Mouse (Mus musculus) limb, embryonic 14.5 days (tissue): Measurements from ENCODE around the gene Fads2. TPM values are rescaled to one million over a fixed set of nuclear protein-coding genes. Genes with fewer than 3 reads are reported as not detected.

Experiments
- ATAC-seq: fragments of 200-750 bp; cut with Nextera tagmentation; 2 replicates; pipeline ENCODE4 v1.8.0; 2017; ENCODE audit warnings: low read depth, moderate number of reproducible peaks, moderate TSS enrichment; ENCODE audit not compliant: low FRiP score
- DNase-seq: peaks from one replicate; pipeline ENCODE4 v3.0.0-alpha.2; 2015; ENCODE audit warnings: low spot score
- H3K27ac ChIP-seq: fragments of 300-500 bp; sonication (generic); replicated peaks from 2 replicates; pipeline ENCODE4 v1.5.1; 2014; ENCODE audit warnings: low read depth, mild to moderate bottlenecking, low read length, moderate library complexity, mixed read lengths
- H3K27me3 ChIP-seq: fragments of 300-500 bp; sonication (generic); 2 replicates; pipeline ENCODE4 v1.6.1; 2014; ENCODE audit warnings: low read length, mixed read lengths; ENCODE audit not compliant: control insufficient read depth, insufficient read depth
- H3K36me3 ChIP-seq: fragments of 300-500 bp; sonication (generic); 2 replicates; pipeline ENCODE4 v1.6.1; 2014; ENCODE audit warnings: mild to moderate bottlenecking, low read length, moderate library complexity, mixed read lengths; ENCODE audit not compliant: control insufficient read depth, insufficient read depth
- H3K4me1 ChIP-seq: fragments of 300-500 bp; sonication (generic); 2 replicates; pipeline ENCODE4 v1.6.1; 2014; ENCODE audit warnings: antibody characterized with exemption, low read length, mixed read lengths; ENCODE audit not compliant: control insufficient read depth, insufficient read depth
- H3K4me2 ChIP-seq: fragments of 300-500 bp; sonication (generic); replicated peaks from 2 replicates; pipeline ENCODE4 v1.6.1; 2014; ENCODE audit warnings: low read depth, mild to moderate bottlenecking, low read length, moderate library complexity; ENCODE audit not compliant: severe bottlenecking
- H3K4me3 ChIP-seq: fragments of 300-500 bp; sonication (generic); replicated peaks from 2 replicates; pipeline ENCODE4 v1.5.1; 2014; ENCODE audit warnings: low read length
- H3K9ac ChIP-seq: fragments of 300-500 bp; sonication (generic); 2 replicates; pipeline ENCODE4 v1.6.1; 2014; ENCODE audit warnings: mild to moderate bottlenecking, low read depth, low read length, moderate library complexity; ENCODE audit not compliant: severe bottlenecking
- H3K9me3 ChIP-seq: fragments of 300-500 bp; sonication (generic); 2 replicates; pipeline ENCODE4 v1.6.1; 2016; ENCODE audit warnings: low read length; ENCODE audit not compliant: control insufficient read depth
- POLR2A ChIP-seq: fragments of 200-500 bp; IDR thresholded peaks from 2 replicates; pipeline ENCODE4 v1.8.0; 2012; ENCODE audit warnings: inconsistent platforms, mild to moderate bottlenecking, moderate library complexity, borderline replicate concordance; ENCODE audit not compliant: insufficient read depth, insufficient read length; ENCODE audit errors: extremely low read depth
- WGBS: fragments of 180-500 bp; shearing (Covaris S2); extraction: QIAGEN DNeasy Blood & Tissue Kit; methylation state at CpG from one replicate; pipeline ENCODE4 v1.1.7; 2014; 5-methylcytosine and 5-hydroxymethylcytosine counted together
- polyA plus RNA-seq, 2 experiments: library from polyadenylated mRNA; depleted of rRNA in 1 of 2; stranded (reverse) in 1 of 2; unstranded in 1 of 2; fragments of >200 nt; fragmentation: Nextera tagmentation in 1 of 2; extraction: Ambion mirVana in 1 of 2; gene quantifications; 2 replicates each; pipeline versions ENCODE4 v1.2.1 to v1.2.3; 2012 to 2014

Gene Fads2
- polyA plus RNA-seq, 2 experiments = 26.4 to 80.3 TPM

DNA sequence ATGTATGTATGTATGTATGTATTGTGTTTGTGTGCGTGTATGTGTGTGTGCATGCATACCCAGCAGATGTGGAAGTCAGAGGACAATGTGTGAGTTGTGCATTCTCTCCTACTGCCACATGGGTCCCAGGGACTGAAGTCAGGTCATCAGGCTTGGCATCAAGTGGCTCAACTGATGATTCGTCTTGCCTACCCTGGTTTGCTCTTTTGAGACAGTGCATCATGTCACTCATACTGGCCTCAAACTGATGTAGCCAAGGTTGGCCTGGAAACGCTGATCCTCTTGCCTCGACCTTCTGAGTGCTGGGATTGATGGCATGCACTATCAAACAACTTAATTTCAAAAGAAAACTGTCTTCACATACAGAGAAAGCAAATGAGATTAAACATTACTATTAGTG, 7.7 kb downstream of the Fads2 start:
- no peak for TF ChIP-seq POLR2A
- Histone ChIP-seq H3K36me3 (peaks cover 54% of the 10 kb centered on the region), H3K9ac (no peak overlapping the region), H3K9me3 (no peaks in the 10 kb centered on the region), H3K27ac (no peak overlapping the region), H3K4me3 (no peak overlapping the region), H3K4me2 (no peak overlapping the region), H3K27me3 (no peaks in the 10 kb centered on the region), H3K4me1 (peaks cover 5% of the 10 kb centered on the region)
- no peak for DNase-seq
- WGBS = 96% methylated on average over 4 of the region's 4 CpGs
- ATAC-seq = no peak

DNA sequence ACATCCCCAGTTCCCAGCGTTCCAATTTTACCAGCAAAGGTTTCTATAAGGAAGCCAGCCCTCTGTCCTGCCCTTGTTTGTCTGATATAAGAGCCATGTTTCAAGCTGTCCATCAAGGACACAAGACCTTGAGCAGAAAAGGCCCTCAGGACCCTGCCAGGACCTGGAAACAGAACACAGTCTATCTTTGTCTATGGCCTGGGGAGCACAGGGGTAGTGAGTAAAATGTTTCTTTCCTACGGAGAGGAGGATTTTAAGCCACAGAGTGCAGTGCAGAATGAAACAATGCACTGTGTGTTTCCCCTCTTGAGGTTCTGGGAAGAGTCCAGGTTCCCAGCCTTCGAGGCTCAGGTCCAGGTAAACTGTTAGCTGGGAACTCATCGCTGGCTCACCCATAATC, 14.6 kb downstream of the Fads2 start:
- peaks cover 88% of the 10 kb centered on the region for H3K36me3 ChIP-seq
- no peak for ATAC-seq
- no peak overlapping the region for H3K4me3 ChIP-seq
- TF ChIP-seq POLR2A = no peak
- H3K27me3 ChIP-seq = no peaks in the 10 kb centered on the region
- no peaks in the 10 kb centered on the region for H3K9me3 ChIP-seq
- H3K27ac ChIP-seq = no peak overlapping the region
- 88% methylated on average over 4 of the region's 4 CpGs for WGBS
- DNase-seq = no peak
- no peak overlapping the region for H3K4me2 ChIP-seq
- no peak overlapping the region for H3K9ac ChIP-seq
- H3K4me1 ChIP-seq = no peaks in the 10 kb centered on the region

DNA sequence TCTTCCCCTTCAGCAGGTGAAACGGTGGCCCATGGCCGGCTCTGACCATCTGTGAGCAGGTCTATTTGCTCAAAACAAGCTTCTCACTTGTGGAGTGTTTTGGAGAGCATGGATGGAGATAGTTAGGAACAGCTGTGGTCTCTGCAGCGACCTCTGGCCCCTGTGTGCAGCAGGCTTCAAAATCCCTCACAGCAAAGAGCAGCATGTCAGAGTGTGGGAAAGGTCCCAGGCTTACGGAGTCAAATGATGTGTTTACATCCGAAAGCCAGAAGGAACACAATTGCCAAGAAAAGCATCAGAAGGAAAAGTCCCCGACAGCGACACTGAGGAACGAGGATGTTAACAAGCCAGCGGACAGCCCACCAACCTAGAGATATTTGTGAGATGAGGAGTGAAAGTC, 16.1 kb downstream of the Fads2 start:
- 89% methylated on average over 9 of the region's 9 CpGs for WGBS
- Histone ChIP-seq H3K4me2 (no peak overlapping the region), H3K4me3 (no peak overlapping the region), H3K36me3 (peaks cover 90% of the 10 kb centered on the region), H3K27ac (no peak overlapping the region), H3K27me3 (no peaks in the 10 kb centered on the region), H3K4me1 (no peaks in the 10 kb centered on the region), H3K9me3 (no peaks in the 10 kb centered on the region), H3K9ac (no peak overlapping the region)
- ATAC-seq (no peak), DNase-seq (no peak)
- TF ChIP-seq POLR2A = no peak

DNA sequence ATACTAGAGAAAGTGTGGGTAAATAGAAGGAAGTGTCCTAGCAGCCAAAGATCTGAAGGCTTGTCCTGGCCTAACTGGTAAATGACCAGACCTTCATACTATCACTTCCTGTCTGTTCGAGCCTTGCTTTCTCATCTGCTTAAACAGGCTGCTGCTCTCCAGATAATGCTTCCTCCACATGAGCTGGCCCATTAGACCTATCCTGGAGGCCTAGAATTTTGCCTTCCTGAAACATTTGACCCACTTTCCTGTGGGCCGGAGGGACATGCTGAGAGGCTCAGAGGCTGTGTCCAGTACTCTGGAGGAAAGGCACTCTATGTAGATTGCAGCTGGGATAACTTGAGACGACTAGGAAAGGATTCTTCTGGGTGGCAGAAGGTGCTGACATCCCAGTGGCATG, 19.4 kb downstream of the Fads2 start:
- Histone ChIP-seq H3K9me3 (no peaks in the 10 kb centered on the region), H3K9ac (no peak overlapping the region), H3K4me2 (no peak overlapping the region), H3K27me3 (no peaks in the 10 kb centered on the region), H3K27ac (no peak overlapping the region), H3K36me3 (peaks cover 90% of the 10 kb centered on the region), H3K4me1 (peaks cover 3% of the 10 kb centered on the region; the same call in 1 of the 2 replicates), H3K4me3 (no peak overlapping the region)
- WGBS = 81% methylated on average over 3 of the region's 3 CpGs
- no peak for ATAC-seq
- no peak for DNase-seq
- TF ChIP-seq POLR2A = no peak

DNA sequence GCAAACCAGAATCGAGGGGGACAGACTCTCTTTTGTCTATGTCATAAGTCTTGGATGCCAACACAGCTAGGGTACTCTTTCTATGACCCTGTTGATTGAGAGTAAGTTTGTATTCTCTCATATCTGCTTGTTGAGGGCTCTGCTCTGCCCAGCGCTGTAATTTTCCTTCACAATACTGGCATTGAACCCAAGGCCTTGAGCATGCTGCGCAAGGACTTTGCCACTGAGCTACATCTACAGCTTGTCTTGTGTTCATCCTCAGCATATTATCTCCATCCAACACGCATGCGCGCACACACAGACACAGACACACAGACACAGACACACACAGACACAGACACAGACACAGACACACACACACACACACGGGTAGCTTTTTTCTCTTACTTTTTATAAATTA, 21.2 kb downstream of the Fads2 start:
- TF ChIP-seq POLR2A = no peak
- Histone ChIP-seq H3K9ac (no peak overlapping the region), H3K27me3 (no peaks in the 10 kb centered on the region), H3K4me3 (no peak overlapping the region), H3K4me1 (peaks cover 3% of the 10 kb centered on the region; the same call in 1 of the 2 replicates), H3K27ac (no peak overlapping the region), H3K36me3 (peaks cover 89% of the 10 kb centered on the region), H3K9me3 (no peaks in the 10 kb centered on the region), H3K4me2 (no peak overlapping the region)
- ATAC-seq (no peak), DNase-seq (no peak)
- WGBS = 90% methylated on average over 7 of the region's 7 CpGs

DNA sequence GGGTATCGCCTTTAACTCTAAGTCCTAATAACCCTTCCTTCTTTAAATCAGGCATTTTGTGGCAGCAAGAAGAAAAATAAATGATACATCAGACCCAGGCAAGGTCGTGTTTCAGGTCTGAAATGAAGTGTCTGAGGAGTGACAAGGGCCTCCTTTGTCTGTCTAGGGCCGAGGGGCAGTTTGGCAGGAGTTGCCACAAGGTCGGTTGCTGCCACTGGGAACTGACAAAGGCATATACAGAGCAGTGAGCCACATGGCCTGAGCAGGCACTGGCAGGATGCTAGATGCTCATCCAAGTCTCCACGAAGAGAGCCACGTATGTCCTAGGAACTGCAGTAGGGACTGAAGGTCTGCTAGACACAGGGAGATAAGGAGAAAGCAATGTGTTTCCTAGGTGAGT, 23.2 kb downstream of the Fads2 start:
- H3K36me3 ChIP-seq = peaks cover 93% of the 10 kb centered on the region
- TF ChIP-seq POLR2A = no peak
- H3K27me3 ChIP-seq = no peaks in the 10 kb centered on the region
- peaks cover 3% of the 10 kb centered on the region; the same call in 1 of the 2 replicates for H3K4me1 ChIP-seq
- no peaks in the 10 kb centered on the region for H3K9me3 ChIP-seq
- no peak overlapping the region for H3K9ac ChIP-seq
- H3K4me2 ChIP-seq = no peak overlapping the region
- H3K27ac ChIP-seq = no peak overlapping the region
- ATAC-seq (no peak), DNase-seq (no peak)
- H3K4me3 ChIP-seq = no peak overlapping the region
- 82% methylated on average over 6 of the region's 6 CpGs for WGBS
